Mouse (Mus musculus): ENCODE data around the gene Itm2c.

DNA sequence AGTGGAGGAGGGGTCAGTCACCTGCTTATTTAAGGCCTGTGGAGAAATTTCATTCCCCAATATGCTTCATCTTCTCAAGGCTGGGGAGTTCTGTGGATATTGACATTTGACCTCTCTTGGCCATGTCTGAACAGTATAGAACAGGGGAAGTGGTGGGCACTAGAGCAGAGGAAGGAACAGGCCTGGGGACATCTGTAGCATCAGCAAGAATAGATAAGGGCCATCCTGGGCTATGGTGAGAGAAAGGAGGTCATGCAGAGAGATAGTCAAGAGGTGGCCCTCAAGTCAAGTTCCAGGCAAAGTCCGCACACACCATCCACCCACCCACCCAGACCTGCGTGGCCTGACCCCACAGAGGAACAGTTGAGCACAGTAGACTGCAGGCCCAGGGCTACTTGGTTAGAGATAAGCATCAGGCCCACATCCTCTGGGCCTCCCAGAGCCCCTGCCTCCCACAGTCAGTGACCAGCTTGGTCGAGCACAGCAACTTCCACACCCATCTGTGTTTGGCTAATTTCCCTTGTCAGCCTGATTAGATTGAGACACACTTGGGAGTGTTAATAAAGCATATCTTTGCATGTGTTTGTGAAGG is 7.5 kb downstream of the Itm2c start:
- TF ChIP-seq ZC3H11A (IDR thresholded peaks at IDR 0.05; ENCODE audit: borderline replicate concordance, low read depth, low read length) (no peak), MAFK (IDR thresholded peaks at IDR 0.05; ENCODE audit: insufficient read depth, low read depth, low read length) (no peak)
